In genomic region chr7:75739075-75739725, GRCm38 (mm10) we compare ENCODE assay signal across 7 mouse cellular contexts.
A peak's percentile ranks its signal among the peaks of the same experiment; 100 is the strongest.
DNase-seq lines count a peak whose midpoint lies in the region; ATAC-seq lines count a peak whose summit lies in the region.

No protein-coding gene starts in this region.

- DNase-seq in adipocyte (ENCODE audit: low spot score) = peak; percentile 71
- DNase-seq in gastrocnemius, postnatal 10 days = peak; percentile 49
- DNase-seq in left cerebral cortex, postnatal 10 days (ENCODE audit: extremely low spot score in 1 of 2, low spot score in 2 of 2) = peak; percentile 65
- DNase-seq in right cerebral cortex, postnatal 36 days (ENCODE audit: low spot score in 2 of 2) = peak; percentile 30 to 50

- peak; percentile 93 for ATAC-seq in common myeloid progenitor, adult 5-6 weeks (replicated peaks; ENCODE audit: low read depth, poor library complexity, severe bottlenecking)
- peak; percentile 87 for ATAC-seq in inflammation-experienced regulatory T-cells, adult 6 months
- ATAC-seq in megakaryocyte-erythroid progenitor cell, adult 5-6 weeks (replicated peaks; ENCODE audit: low FRiP score, low TSS enrichment, poor library complexity, severe bottlenecking) = peak; percentile 93

- intact Hi-C loops in left cerebral cortex, postnatal 10 days (cut with DNase I) = loop anchor here (2.0 to 5.0 kb wide), 2 partner anchors 88 to 142 kb away; no protein-coding TSS in a partner anchor

Comparison
In these comparisons a context has a peak if more than half of its experiments do, and no peak if none do; other contexts are left out.
1. Peak in every context shown above with its lines: DNase-seq and ATAC-seq.